Mouse (Mus musculus) MEL (cell line): ENCODE results near the gene Npnt. TPM values are rescaled to one million over a fixed set of nuclear protein-coding genes. Genes with fewer than 3 reads are reported as not detected.
A peak's percentile ranks its signal among the peaks of the same experiment; 100 is the strongest.

Source experiments
- DNase-seq: peaks from one replicate; pipeline ENCODE4 v3.0.0; 2011; ENCODE audit warnings: low read depth, low spot score
- H3K27ac ChIP-seq: 2 replicates; pipeline ENCODE4 v1.5.1; 2012; ENCODE audit warnings: low read depth, mild to moderate bottlenecking, control low read depth, low read length, moderate library complexity; ENCODE audit not compliant: control insufficient read depth
- H3K27me3 ChIP-seq, 2 experiments: fragments of 150-350 bp in 1 of 2; sonication (generic) in 1 of 2; 2 replicates each; pipeline ENCODE4 v1.6.1; 2012; ENCODE audit warnings: low read length in 2 of 2, mild to moderate bottlenecking in 2 of 2, improper control_type of control experiment in 1 of 2, moderate library complexity in 1 of 2; ENCODE audit not compliant: insufficient read depth in 2 of 2, control insufficient read depth in 1 of 2
- H3K36me3 ChIP-seq, 2 experiments: 2 replicates each; pipeline ENCODE4 v1.6.1; 2012 to 2014; ENCODE audit warnings: low read length in 2 of 2, improper control_type of control experiment in 1 of 2, inconsistent platforms in 1 of 2, mild to moderate bottlenecking in 1 of 2; ENCODE audit not compliant: insufficient read depth in 2 of 2, control insufficient read depth in 1 of 2
- H3K4me1 ChIP-seq, 2 experiments: fragments of 150-350 bp in 1 of 2; sonication (generic) in 1 of 2; 2 replicates each; pipeline ENCODE4 v1.6.1; 2012; ENCODE audit warnings: low read length in 2 of 2, improper control_type of control experiment in 1 of 2, mild to moderate bottlenecking in 1 of 2; ENCODE audit not compliant: insufficient read depth in 2 of 2, control insufficient read depth in 1 of 2
- H3K4me3 ChIP-seq, 2 experiments: fragments of 150-350 bp in 1 of 2; sonication (generic) in 1 of 2; 2 replicates each; pipeline ENCODE4 v1.5.1; 2012; ENCODE audit warnings: low read depth in 2 of 2, low read length in 2 of 2, mild to moderate bottlenecking in 2 of 2, moderate library complexity in 2 of 2, control low read depth in 1 of 2, improper control_type of control experiment in 1 of 2; ENCODE audit not compliant: control insufficient read depth in 1 of 2, insufficient read depth in 1 of 2
- H3K79me2 ChIP-seq: 2 replicates; pipeline ENCODE4 v1.6.1; 2012; ENCODE audit warnings: mild to moderate bottlenecking, low read length, moderate library complexity; ENCODE audit not compliant: control insufficient read depth, poor library complexity, insufficient read depth
- H3K9ac ChIP-seq: 2 replicates; pipeline ENCODE4 v1.6.1; 2012; ENCODE audit warnings: low read depth, mild to moderate bottlenecking, control low read depth, low read length, moderate library complexity; ENCODE audit not compliant: control insufficient read depth, poor library complexity, severe bottlenecking
- H3K9me3 ChIP-seq: fragments of 150-350 bp; sonication (generic); replicated peaks from 2 replicates; pipeline ENCODE4 v1.6.1; 2012; ENCODE audit warnings: mild to moderate bottlenecking, low read length, improper control_type of control experiment, moderate library complexity; ENCODE audit not compliant: insufficient read depth
- E2F4 ChIP-seq: IDR thresholded peaks from 2 replicates; pipeline ENCODE4 v1.6.1; 2011; ENCODE audit warnings: low read depth, low read length, improper control_type of control experiment, borderline replicate concordance
- ELF1 ChIP-seq: IDR thresholded peaks from 2 replicates; pipeline ENCODE4 v1.6.1; 2014; ENCODE audit warnings: low read depth, mild to moderate bottlenecking, inconsistent platforms, low read length, improper control_type of control experiment, moderate library complexity
- EP300 ChIP-seq, 2 experiments: IDR thresholded peaks; 2 replicates each; pipeline ENCODE4 v1.6.1; 2011; ENCODE audit warnings: improper control_type of control experiment in 2 of 2, low read length in 2 of 2, low read depth in 1 of 2, mild to moderate bottlenecking in 1 of 2
- ETS1 ChIP-seq: IDR thresholded peaks from 2 replicates; pipeline ENCODE4 v1.6.1; 2012; ENCODE audit warnings: low read depth, mild to moderate bottlenecking, inconsistent platforms, low read length, improper control_type of control experiment, moderate library complexity
- GABPA ChIP-seq: IDR thresholded peaks from 2 replicates; pipeline ENCODE4 v1.6.1; 2012; ENCODE audit warnings: low read depth, mild to moderate bottlenecking, inconsistent platforms, low read length, improper control_type of control experiment, moderate library complexity
- GATA1 ChIP-seq: IDR thresholded peaks from 2 replicates; pipeline ENCODE4 v1.6.1; 2011; ENCODE audit warnings: low read depth, low read length, improper control_type of control experiment
- KAT2A ChIP-seq: conservative IDR thresholded peaks from 2 replicates; pipeline ENCODE4 v1.6.1; 2012; ENCODE audit warnings: low read depth, low read length, improper control_type of control experiment, inconsistent platforms
- MAFK ChIP-seq: IDR thresholded peaks from 2 replicates; pipeline ENCODE4 v1.6.1; 2011; ENCODE audit warnings: low read depth, mild to moderate bottlenecking, low read length, improper control_type of control experiment, borderline replicate concordance
- MAX ChIP-seq: IDR thresholded peaks from 2 replicates; pipeline ENCODE4 v1.6.1; 2011; ENCODE audit warnings: low read length, improper control_type of control experiment
- MXI1 ChIP-seq: IDR thresholded peaks from 2 replicates; pipeline ENCODE4 v1.6.1; 2011; ENCODE audit warnings: mild to moderate bottlenecking, low read depth, low read length, improper control_type of control experiment
- MYC ChIP-seq: IDR thresholded peaks from 2 replicates; pipeline ENCODE4 v1.6.1; 2011; ENCODE audit warnings: low read depth, mild to moderate bottlenecking, low read length, improper control_type of control experiment, moderate library complexity
- NELFE ChIP-seq: IDR thresholded peaks from 2 replicates; pipeline ENCODE4 v1.6.1; 2011; ENCODE audit warnings: low read depth, low read length, improper control_type of control experiment
- POLR2AphosphoS5 ChIP-seq: IDR thresholded peaks from 2 replicates; pipeline ENCODE4 v1.6.1; 2012; ENCODE audit warnings: low read depth, borderline replicate concordance, mild to moderate bottlenecking, inconsistent platforms, low read length, moderate library complexity, mixed read lengths
- RAD21 ChIP-seq: IDR thresholded peaks from 2 replicates; pipeline ENCODE4 v1.6.1; 2011; ENCODE audit warnings: mild to moderate bottlenecking, low read depth, low read length, improper control_type of control experiment
- RCOR1 ChIP-seq: IDR thresholded peaks from 2 replicates; pipeline ENCODE4 v1.6.1; 2012; ENCODE audit warnings: low read depth, mild to moderate bottlenecking, inconsistent platforms, low read length, improper control_type of control experiment
- SIN3A ChIP-seq: IDR thresholded peaks from 2 replicates; pipeline ENCODE4 v1.6.1; 2012; ENCODE audit warnings: low read length, improper control_type of control experiment, inconsistent platforms
- TAL1 ChIP-seq: IDR thresholded peaks from 2 replicates; pipeline ENCODE4 v1.6.1; 2012; ENCODE audit warnings: mild to moderate bottlenecking, inconsistent platforms, low read length, moderate library complexity, mixed read lengths
- TBP ChIP-seq: IDR thresholded peaks from 2 replicates; pipeline ENCODE4 v1.8.0; 2011; ENCODE audit warnings: low read depth, low read length, improper control_type of control experiment
- TCF12 ChIP-seq: IDR thresholded peaks from 2 replicates; pipeline ENCODE4 v1.6.1; 2014; ENCODE audit warnings: low read depth, mild to moderate bottlenecking, inconsistent platforms, low read length, improper control_type of control experiment, moderate library complexity
- UBTF ChIP-seq: IDR thresholded peaks from 2 replicates; pipeline ENCODE4 v1.6.1; 2012; ENCODE audit warnings: low read depth, mild to moderate bottlenecking, inconsistent platforms, low read length, improper control_type of control experiment, moderate library complexity, borderline replicate concordance; ENCODE audit not compliant: insufficient read depth
- USF1 ChIP-seq: IDR thresholded peaks from 2 replicates; pipeline ENCODE4 v1.6.1; 2014; ENCODE audit warnings: low read depth, mild to moderate bottlenecking, inconsistent platforms, low read length, improper control_type of control experiment, moderate library complexity
- ZKSCAN1 ChIP-seq: IDR thresholded peaks from 2 replicates; pipeline ENCODE4 v1.6.1; 2012; ENCODE audit warnings: low read depth, mild to moderate bottlenecking, inconsistent platforms, low read length, improper control_type of control experiment, moderate library complexity
- ZNF384 ChIP-seq: IDR thresholded peaks from 2 replicates; pipeline ENCODE4 v1.6.1; 2012; ENCODE audit warnings: low read depth, mild to moderate bottlenecking, inconsistent platforms, low read length, improper control_type of control experiment
- polyA plus RNA-seq, 2 experiments: library from polyadenylated mRNA; stranded (reverse) in 1 of 2; unstranded in 1 of 2; fragments of >175 nt in 1 of 2; fragments of >200 nt in 1 of 2; gene quantifications; 2 replicates each; pipeline versions ENCODE4 v1.2.1 to v1.2.4; 2012; ENCODE audit warnings: low replicate concordance in 2 of 2, low read depth in 1 of 2; ENCODE audit not compliant: insufficient read length in 2 of 2, insufficient read depth in 1 of 2, missing spikeins in 1 of 2
- total RNA-seq: library from RNA; depleted of rRNA; stranded (reverse); fragments of 300-350 nt; gene quantifications from 2 replicates; pipeline ENCODE4 v1.2.3, GENCODE M21; 2012

The Npnt gene
- total and polyA plus RNA-seq, 3 experiments = 0.06 TPM; not detected in 2

DNA sequence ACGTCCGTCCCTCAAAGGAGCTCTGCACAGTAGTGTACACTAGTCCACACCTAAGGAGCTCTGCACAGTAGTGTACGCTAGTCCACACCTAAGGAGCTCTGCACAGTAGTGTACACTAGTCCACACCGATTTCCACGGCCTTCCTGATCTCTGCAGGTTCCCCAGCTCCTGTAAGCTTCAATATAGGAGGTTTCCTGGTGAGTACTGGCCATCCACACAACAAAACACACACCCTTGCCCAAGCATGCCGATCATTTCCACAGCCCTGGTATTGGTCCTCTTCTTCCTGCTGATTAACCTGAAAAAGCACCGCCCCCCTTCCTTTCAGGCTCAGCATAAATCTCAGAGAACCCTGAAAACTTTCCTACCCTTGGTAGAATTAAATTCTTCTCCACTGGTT is 57.6 kb downstream of the Npnt start:
- Histone ChIP-seq H3K27ac (no peak overlapping the region), H3K9me3 (no peaks in the 10 kb centered on the region), H3K4me3 (no peak overlapping the region), H3K4me1 (peaks cover 0 to 4% of the 10 kb centered on the region in 2 experiments; a peak in 2 of 4 replicates), H3K36me3 (peaks cover 0 to 4% of the 10 kb centered on the region in 2 experiments; a peak in 2 of 4 replicates), H3K79me2 (no peaks in the 10 kb centered on the region), H3K9ac (no peak overlapping the region), H3K27me3 (no peaks in the 10 kb centered on the region; a peak in 1 of 4 replicates)
- TF ChIP-seq ZKSCAN1 (no peak), ZNF384 (no peak), ELF1 (no peak), USF1 (no peak), RCOR1 (no peak), KAT2A (no peak), MXI1 (no peak), TBP (no peak), E2F4 (no peak)
- no peak for DNase-seq

GRCm38 (mm10) chr3:132887074-132887848 is 62.8 kb downstream of the Npnt start:
- Histone ChIP-seq H3K4me1 (peaks cover 0 to 13% of the 10 kb centered on the region in 2 experiments; a peak in 2 of 4 replicates), H3K27ac (peak overlapping the region; percentile 73), H3K9ac (peak overlapping the region; percentile 41), H3K9me3 (no peaks in the 10 kb centered on the region), H3K36me3 (peaks cover 0 to 9% of the 10 kb centered on the region in 2 experiments; a peak in 2 of 4 replicates), H3K79me2 (no peaks in the 10 kb centered on the region), H3K27me3 (no peaks in the 10 kb centered on the region), H3K4me3 (peak overlapping the region; percentile 26 to 40)
- TF ChIP-seq EP300 (IDR thresholded peaks at IDR 0.05; ENCODE audit: low read depth in 1 of 2, low read length in 2 of 2) (peak; percentile 79 to 80), UBTF (no peak), TAL1 (peak; percentile 70), TCF12 (peak; percentile 79), NELFE (peak; percentile 34; the same call in 1 of the 2 replicates), GATA1 (peak; percentile 93), RAD21 (no peak), E2F4 (no peak), RCOR1 (peak; percentile 79), MAFK (peak; percentile 96), POLR2AphosphoS5 (no peak), MYC (peak; percentile 62; the same call in 1 of the 2 replicates), ETS1 (peak; percentile 92), GABPA (peak; percentile 90), MAX (peak; percentile 54), MXI1 (peak; percentile 54; the same call in 1 of the 2 replicates), SIN3A (peak; percentile 91), ZNF384 (0 out of 2 replicates have a peak, but pooled peaks have one; percentile 30)
- peak; percentile 88 for DNase-seq
